Mouse (Mus musculus) liver, embryonic 14.5 days (tissue): ENCODE data around the gene Slit1. TPM values are rescaled to one million over a fixed set of nuclear protein-coding genes. Genes with fewer than 3 reads are reported as not detected.
A peak's percentile ranks its signal among the peaks of the same experiment; 100 is the strongest.

ENCODE experiments used
- ATAC-seq: fragments of 200-750 bp; cut with Nextera tagmentation; 2 replicates; pipeline ENCODE4 v1.8.0; 2017; ENCODE audit warnings: moderate number of reproducible peaks, mild to moderate bottlenecking, moderate library complexity; ENCODE audit not compliant: insufficient read depth
- DNase-seq, 3 experiments: peaks; one replicate each; pipeline ENCODE4 v3.0.0-alpha.2; 2012 to 2013; ENCODE audit warnings: low read depth in 3 of 3, low spot score in 3 of 3
- H3K27ac ChIP-seq: fragments of 300-500 bp; sonication (generic); 2 replicates; pipeline ENCODE4 v1.5.1; 2014; ENCODE audit warnings: moderate library complexity, mild to moderate bottlenecking, control low read depth, inconsistent platforms
- H3K27me3 ChIP-seq: fragments of 300-500 bp; sonication (generic); 2 replicates; pipeline ENCODE4 v1.6.1; 2014; ENCODE audit warnings: mild to moderate bottlenecking, low read length, moderate library complexity; ENCODE audit not compliant: control insufficient read depth, insufficient read depth
- H3K36me3 ChIP-seq: fragments of 300-500 bp; sonication (generic); replicated peaks from 2 replicates; pipeline ENCODE4 v1.6.1; 2014; ENCODE audit warnings: low read depth; ENCODE audit not compliant: control insufficient read depth, insufficient read depth
- H3K4me1 ChIP-seq, 2 experiments: fragments of 200-500 bp in 1 of 2; fragments of 300-500 bp in 1 of 2; sonication (generic) in 1 of 2; replicated peaks; 2 replicates each; pipeline ENCODE4 v1.6.1; 2012 to 2014; ENCODE audit warnings: antibody characterized with exemption in 1 of 2, inconsistent platforms in 1 of 2, low read length in 1 of 2; ENCODE audit not compliant: control insufficient read depth in 2 of 2, insufficient read depth in 2 of 2
- H3K4me2 ChIP-seq: fragments of 300-500 bp; sonication (generic); 2 replicates; pipeline ENCODE4 v1.6.1; 2014; ENCODE audit warnings: low read depth, mild to moderate bottlenecking, control low read depth, moderate library complexity
- H3K4me3 ChIP-seq, 2 experiments: fragments of 200-500 bp in 1 of 2; fragments of 300-500 bp in 1 of 2; sonication (generic) in 1 of 2; 2 replicates each; pipeline ENCODE4 v1.5.1; 2012 to 2014; ENCODE audit warnings: low read depth in 2 of 2, low read length in 2 of 2, mild to moderate bottlenecking in 2 of 2, control low read depth in 1 of 2, inconsistent platforms in 1 of 2, moderate library complexity in 1 of 2; ENCODE audit not compliant: insufficient read depth in 1 of 2
- H3K9ac ChIP-seq: fragments of 300-500 bp; sonication (generic); replicated peaks from 2 replicates; pipeline ENCODE4 v1.6.1; 2014; ENCODE audit warnings: mild to moderate bottlenecking, control low read depth, moderate library complexity
- H3K9me3 ChIP-seq: fragments of 300-500 bp; sonication (generic); 2 replicates; pipeline ENCODE4 v1.6.1; 2016; ENCODE audit warnings: low read length, mixed read lengths; ENCODE audit not compliant: control insufficient read depth
- CTCF ChIP-seq: IDR thresholded peaks from 2 replicates; pipeline ENCODE4 v1.5.1; 2016; ENCODE audit warnings: antibody characterized with exemption, low read depth, control low read depth
- EP300 ChIP-seq: IDR thresholded peaks from 2 replicates; pipeline ENCODE4 v1.6.1; 2016; ENCODE audit warnings: antibody characterized with exemption, low read depth
- WGBS: fragments of 180-500 bp; shearing (Covaris S2); extraction: QIAGEN DNeasy Blood & Tissue Kit; methylation state at CpG from one replicate; pipeline ENCODE4 v1.1.7; 2014; ENCODE audit not compliant: insufficient replicate concordance; 5-methylcytosine and 5-hydroxymethylcytosine counted together
- polyA plus RNA-seq, 2 experiments: library from polyadenylated mRNA; depleted of rRNA in 1 of 2; stranded (reverse) in 1 of 2; unstranded in 1 of 2; fragments of >200 nt; fragmentation: Nextera tagmentation in 1 of 2; extraction: Ambion mirVana in 1 of 2; gene quantifications; 2 replicates each; pipeline versions ENCODE4 v1.2.1 to v1.2.3; 2012 to 2014

Gene Slit1
- polyA plus RNA-seq, 2 experiments, result 0.10 TPM; not detected in 1

DNA sequence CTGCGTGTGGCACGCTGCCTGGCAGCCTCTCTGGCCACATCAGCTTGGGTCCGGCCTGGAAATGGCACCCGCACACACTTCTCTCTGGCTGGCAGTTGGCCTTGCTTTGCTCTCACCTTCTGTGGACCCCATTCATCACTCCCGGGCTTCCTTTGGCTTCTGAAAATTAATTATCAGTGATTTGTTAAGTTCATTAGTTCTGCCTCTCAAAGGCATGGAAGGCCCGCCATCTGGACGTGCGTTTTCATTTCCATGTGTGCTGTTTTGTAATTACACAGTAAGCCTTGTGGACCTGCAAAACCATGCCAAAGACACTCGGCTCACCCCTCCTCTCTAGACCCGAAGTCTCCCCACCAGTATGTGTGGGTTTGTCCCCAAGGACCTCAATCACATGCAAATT lies 53.4 kb downstream of the Slit1 start:
- Histone ChIP-seq H3K9me3 (no peaks in the 10 kb centered on the region), H3K27me3 (no peaks in the 10 kb centered on the region), H3K36me3 (no peaks in the 10 kb centered on the region), H3K27ac (no peak overlapping the region), H3K4me2 (no peak overlapping the region), H3K9ac (no peak overlapping the region), H3K4me1 (no peaks in the 10 kb centered on the region), H3K4me3 (no peak overlapping the region)
- ATAC-seq (no peak), DNase-seq (no peak)
- WGBS, result 63% methylated on average over 10 of the region's 10 CpGs
- no peak for TF ChIP-seq CTCF
- no peak for TF ChIP-seq EP300

DNA sequence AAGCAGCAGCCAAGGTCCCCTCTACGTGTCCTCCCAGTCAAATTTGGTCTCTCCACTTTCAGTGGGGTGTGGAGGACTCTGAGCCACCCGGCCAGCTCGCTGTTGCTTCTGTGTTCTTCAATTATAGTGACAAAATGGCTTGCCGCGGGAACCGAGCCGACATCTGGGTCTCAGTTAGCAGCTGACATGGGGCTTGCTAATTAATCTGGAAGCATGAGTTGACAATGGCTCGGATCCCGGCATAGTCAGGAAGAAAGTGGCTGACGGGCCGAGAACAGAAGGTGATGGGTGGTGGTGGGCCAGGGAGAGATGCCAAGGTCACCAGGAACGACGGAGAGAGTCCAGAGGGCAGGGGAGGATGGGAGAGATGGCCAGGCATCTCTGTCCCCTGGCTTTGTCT lies 55.2 kb downstream of the Slit1 start:
- DNase-seq, result no peak
- no peaks in the 10 kb centered on the region for H3K9me3 ChIP-seq

DNA sequence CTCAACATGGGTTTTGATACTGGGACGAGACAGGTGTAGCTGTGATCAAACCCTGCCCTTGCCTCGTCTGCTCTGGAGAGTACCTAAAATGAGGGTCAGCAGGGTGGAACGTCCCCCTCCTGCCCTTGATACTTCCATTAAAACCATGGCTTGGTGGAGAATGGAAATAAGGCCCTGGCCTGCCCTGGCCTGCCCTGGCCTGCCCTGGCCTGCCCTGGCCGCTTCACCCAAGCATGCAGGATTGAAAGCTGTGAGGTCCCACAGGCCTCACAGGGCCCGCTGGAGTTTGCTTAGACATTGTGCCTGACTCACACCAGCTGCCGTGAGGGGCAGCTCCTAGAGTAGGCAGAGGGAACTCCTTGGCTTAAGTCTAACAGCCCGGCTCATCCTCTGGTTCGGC lies 55.6 kb downstream of the Slit1 start:
- WGBS, result 71% methylated on average over 8 of the region's 8 CpGs
- Histone ChIP-seq H3K36me3 (no peaks in the 10 kb centered on the region), H3K27me3 (no peaks in the 10 kb centered on the region), H3K4me3 (no peak overlapping the region), H3K4me1 (no peaks in the 10 kb centered on the region), H3K9me3 (no peaks in the 10 kb centered on the region), H3K4me2 (no peak overlapping the region), H3K9ac (no peak overlapping the region), H3K27ac (no peak overlapping the region)
- no peak for TF ChIP-seq EP300
- TF ChIP-seq CTCF, result no peak
- DNase-seq (no peak), ATAC-seq (no peak)

More for the DNA sequence above, 55.2 kb downstream of the Slit1 start:
- 64% methylated on average over 13 of the region's 13 CpGs for WGBS
- H3K4me2 ChIP-seq, result no peak overlapping the region
- no peak overlapping the region for H3K9ac ChIP-seq
- H3K36me3 ChIP-seq, result no peaks in the 10 kb centered on the region
- no peak for ATAC-seq
- no peaks in the 10 kb centered on the region for H3K4me1 ChIP-seq
- no peak overlapping the region for H3K4me3 ChIP-seq
- no peaks in the 10 kb centered on the region for H3K27me3 ChIP-seq
- TF ChIP-seq CTCF, result no peak
- TF ChIP-seq EP300, result no peak
- no peak overlapping the region for H3K27ac ChIP-seq

- H3K27me3 ChIP-seq, result no peaks in the 10 kb centered on the region
- no peak for ATAC-seq
- H3K36me3 ChIP-seq, result no peaks in the 10 kb centered on the region
- H3K9me3 ChIP-seq, result no peaks in the 10 kb centered on the region
- no peak for TF ChIP-seq EP300
- peak; percentile 46 for TF ChIP-seq CTCF
- no peak overlapping the region for H3K9ac ChIP-seq
- H3K4me1 ChIP-seq, result no peaks in the 10 kb centered on the region
- WGBS, result 55% methylated on average over 2 of the region's 2 CpGs
- H3K4me2 ChIP-seq, result no peak overlapping the region
- no peak overlapping the region for H3K4me3 ChIP-seq
- no peak overlapping the region for H3K27ac ChIP-seq
- no peak for DNase-seq
Observed at GRCm38 (mm10) chr19:41686194-41686593, 57.3 kb downstream of the Slit1 start.

GRCm38 (mm10) chr19:41685453-41686086 lies 57.9 kb downstream of the Slit1 start:
- Histone ChIP-seq H3K27me3 (no peaks in the 10 kb centered on the region), H3K4me2 (no peak overlapping the region), H3K9ac (no peak overlapping the region), H3K9me3 (no peaks in the 10 kb centered on the region), H3K27ac (no peak overlapping the region), H3K4me1 (no peaks in the 10 kb centered on the region), H3K36me3 (no peaks in the 10 kb centered on the region), H3K4me3 (no peak overlapping the region)
- no peak for DNase-seq
- no peak for TF ChIP-seq CTCF
- no peak for TF ChIP-seq EP300
- 68% methylated on average over 13 of the region's 13 CpGs for WGBS
- no peak for ATAC-seq
